Mouse (Mus musculus): ENCODE measurements around the gene Tas2r126.

DNA sequence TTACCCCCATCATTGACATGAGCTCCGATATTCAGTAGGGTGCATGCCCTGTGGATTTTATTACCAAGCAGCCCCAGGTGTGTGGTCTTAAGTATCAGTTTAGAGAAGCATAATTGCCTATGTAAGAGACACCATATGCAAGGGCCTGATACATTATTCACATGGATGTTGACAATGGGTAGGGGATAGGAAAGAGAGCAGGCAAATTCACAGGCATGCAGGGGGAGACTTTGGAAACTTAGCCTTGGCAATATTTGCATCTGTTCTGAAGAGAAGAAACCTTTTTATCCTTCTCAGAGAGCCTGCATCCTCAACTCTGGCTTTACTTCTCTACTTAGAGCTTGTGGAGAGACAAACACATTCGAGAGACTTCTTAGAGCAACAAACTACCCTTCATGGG is 29.2 kb upstream of the Tas2r126 start, which contains the start of gene Tas2r135:
- TF ChIP-seq CTCF (IDR thresholded peaks at IDR 0.05) (no peak), POLR2A (IDR thresholded peaks at IDR 0.05; ENCODE audit: insufficient read depth, low read depth, low read length) (no peak)
